Mouse (Mus musculus) embryonic facial prominence, embryonic 14.5 days (tissue): ENCODE data around the gene Thsd7b. TPM values are rescaled to one million over a fixed set of nuclear protein-coding genes. Genes with fewer than 3 reads are reported as not detected.
"Not testable (repeated sequence)": the region's sequence is repeated elsewhere in the genome, so short reads cannot be mapped to it uniquely, and the experiment has no call there.

Source experiments
- ATAC-seq: fragments of 200-750 bp; cut with Nextera tagmentation; 2 replicates; pipeline ENCODE4 v1.8.0; 2017; ENCODE audit warnings: low read depth, moderate number of reproducible peaks, moderate TSS enrichment
- DNase-seq: peaks from one replicate; pipeline ENCODE4 v3.0.0-alpha.2; 2015; ENCODE audit warnings: low spot score
- H3K27ac ChIP-seq: fragments of 300-500 bp; sonication (generic); replicated peaks from 2 replicates; pipeline ENCODE4 v1.5.1; 2014; ENCODE audit warnings: low read depth, mild to moderate bottlenecking, low read length, moderate library complexity
- H3K27me3 ChIP-seq: fragments of 300-500 bp; sonication (generic); replicated peaks from 2 replicates; pipeline ENCODE4 v1.6.1; 2014; ENCODE audit warnings: low read length; ENCODE audit not compliant: control insufficient read depth, insufficient read depth
- H3K36me3 ChIP-seq: fragments of 300-500 bp; sonication (generic); 2 replicates; pipeline ENCODE4 v1.6.1; 2014; ENCODE audit warnings: low read length, mixed read lengths; ENCODE audit not compliant: control insufficient read depth, insufficient read depth
- H3K4me1 ChIP-seq: fragments of 300-500 bp; sonication (generic); 2 replicates; pipeline ENCODE4 v1.6.1; 2014; ENCODE audit warnings: antibody characterized with exemption, low read length; ENCODE audit not compliant: control insufficient read depth, insufficient read depth
- H3K4me2 ChIP-seq: fragments of 300-500 bp; sonication (generic); 2 replicates; pipeline ENCODE4 v1.6.1; 2014; ENCODE audit warnings: low read depth, mild to moderate bottlenecking, low read length, moderate library complexity, mixed read lengths
- H3K4me3 ChIP-seq: fragments of 300-500 bp; sonication (generic); 2 replicates; pipeline ENCODE4 v1.5.1; 2014; ENCODE audit warnings: low read depth, mild to moderate bottlenecking, low read length
- H3K9ac ChIP-seq: fragments of 300-500 bp; sonication (generic); 2 replicates; pipeline ENCODE4 v1.6.1; 2014; ENCODE audit warnings: low read depth, mild to moderate bottlenecking, low read length, moderate library complexity, mixed read lengths
- H3K9me3 ChIP-seq: fragments of 300-500 bp; sonication (generic); 2 replicates; pipeline ENCODE4 v1.6.1; 2016; ENCODE audit warnings: low read length; ENCODE audit not compliant: control insufficient read depth
- WGBS: fragments of 180-500 bp; shearing (Covaris S2); extraction: QIAGEN DNeasy Blood & Tissue Kit; methylation state at CpG from one replicate; pipeline ENCODE4 v1.1.7; 2014; 5-methylcytosine and 5-hydroxymethylcytosine counted together
- polyA plus RNA-seq: library from polyadenylated mRNA; unstranded; fragments of >200 nt; fragmentation: Nextera tagmentation; extraction: Ambion mirVana; gene quantifications from 2 replicates; pipeline ENCODE4 v1.2.1, GENCODE M21; 2014

Thsd7b gene
- polyA plus RNA-seq, 1 experiment from 2014 or later, result 6.7 TPM

GRCm38 (mm10) chr1:129947026-129947425 is 673.9 kb downstream of the Thsd7b start:
- Histone ChIP-seq H3K9ac (no peak overlapping the region), H3K36me3 (no peaks in the 10 kb centered on the region), H3K4me1 (no peaks in the 10 kb centered on the region), H3K4me2 (no peak overlapping the region), H3K4me3 (no peak overlapping the region), H3K27me3 (no peaks in the 10 kb centered on the region), H3K27ac (no peak overlapping the region), H3K9me3 (no peaks in the 10 kb centered on the region)
- ATAC-seq, result no peak
- DNase-seq, result no peak
- 52% methylated on average over 4 of the region's 4 CpGs for WGBS

DNA sequence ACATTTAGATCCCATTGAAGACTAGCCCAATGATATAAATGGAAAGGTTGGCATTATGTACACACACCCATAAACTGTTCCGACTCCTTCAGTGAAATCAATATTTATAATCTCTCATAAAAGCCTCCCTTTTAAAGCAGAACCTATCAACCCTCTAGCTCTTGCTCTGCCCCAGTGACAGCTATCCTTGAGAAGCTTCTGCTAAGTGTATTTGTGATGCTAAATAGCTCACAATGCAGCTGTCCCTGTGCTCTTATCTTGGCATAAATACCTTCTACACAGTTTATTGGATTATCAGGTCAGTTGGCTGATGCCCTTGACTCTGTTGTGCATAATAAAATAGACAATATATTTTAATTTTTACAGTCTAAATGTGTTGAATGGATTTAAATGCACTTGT is 682.4 kb downstream of the Thsd7b start:
- no peaks in the 10 kb centered on the region for H3K4me1 ChIP-seq
- no peaks in the 10 kb centered on the region for H3K36me3 ChIP-seq
- DNase-seq (no peak), ATAC-seq (no peak)
- 62% methylated on average over 1 of the region's 1 CpGs for WGBS
- no peaks in the 10 kb centered on the region for H3K27me3 ChIP-seq
- H3K27ac ChIP-seq, result no peak overlapping the region
- H3K4me3 ChIP-seq, result no peak overlapping the region
- H3K4me2 ChIP-seq, result no peak overlapping the region
- H3K9me3 ChIP-seq, result no peaks in the 10 kb centered on the region
- H3K9ac ChIP-seq, result no peak overlapping the region

DNA sequence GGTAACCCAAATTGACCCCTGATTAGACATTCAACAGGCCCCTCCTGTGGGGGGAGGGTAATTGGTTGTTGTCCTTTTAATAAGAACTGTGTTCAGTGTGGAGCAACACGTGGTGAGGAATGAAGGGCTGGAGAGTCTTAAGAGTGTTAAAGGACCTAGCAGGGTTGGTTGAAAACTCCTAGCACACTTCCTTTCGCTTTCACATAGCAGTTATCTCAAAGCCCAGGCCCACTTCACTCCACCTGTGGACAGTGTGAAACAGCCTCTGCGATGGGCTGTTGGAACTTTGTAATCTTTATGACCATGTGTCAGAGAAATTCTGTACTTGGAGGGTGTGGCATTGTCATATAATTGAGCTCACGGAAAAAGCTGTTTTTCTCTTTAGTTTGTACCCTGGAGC is 683.5 kb downstream of the Thsd7b start:
- ATAC-seq (no peak), DNase-seq (no peak)
- WGBS, result 57% methylated on average over 4 of the region's 4 CpGs
- H3K4me2 ChIP-seq, result no peak overlapping the region
- H3K9ac ChIP-seq, result no peak overlapping the region
- H3K9me3 ChIP-seq, result no peaks in the 10 kb centered on the region
- H3K4me3 ChIP-seq, result no peak overlapping the region
- H3K36me3 ChIP-seq, result no peaks in the 10 kb centered on the region
- H3K27me3 ChIP-seq, result no peaks in the 10 kb centered on the region
- H3K27ac ChIP-seq, result no peak overlapping the region
- H3K4me1 ChIP-seq, result no peaks in the 10 kb centered on the region

GRCm38 (mm10) chr1:129959352-129959751 is 686.2 kb downstream of the Thsd7b start:
- not testable (repeated sequence) for H3K4me2 ChIP-seq, H3K4me3 ChIP-seq, H3K27me3 ChIP-seq, DNase-seq, H3K36me3 ChIP-seq, H3K9me3 ChIP-seq, H3K4me1 ChIP-seq, H3K9ac ChIP-seq, H3K27ac ChIP-seq, ATAC-seq
- 68% methylated on average over 2 of the region's 2 CpGs for WGBS

DNA sequence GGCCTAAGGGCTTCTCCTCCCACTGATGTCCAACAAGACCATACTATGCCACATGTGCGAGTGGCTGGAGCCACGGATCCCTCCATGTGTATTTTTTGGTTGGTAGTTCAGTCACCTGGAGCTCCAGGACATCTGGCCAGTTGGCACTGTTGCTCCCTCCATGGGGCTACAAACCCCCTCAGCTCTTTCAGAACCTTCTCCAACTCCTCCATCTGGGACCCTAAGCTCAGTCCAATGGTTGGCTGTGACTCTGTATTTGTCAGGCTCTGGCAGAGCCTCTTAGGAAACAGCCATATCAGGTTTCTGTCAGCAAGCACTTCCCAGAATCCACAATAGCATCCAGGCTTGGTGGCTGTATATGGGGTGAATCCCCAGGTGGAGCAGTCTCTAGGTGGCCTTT is 690.1 kb downstream of the Thsd7b start:
- no peak overlapping the region for H3K4me3 ChIP-seq
- DNase-seq (no peak), ATAC-seq (no peak)
- H3K4me1 ChIP-seq, result no peaks in the 10 kb centered on the region
- H3K27ac ChIP-seq, result no peak overlapping the region
- WGBS, result 87% methylated on average over 2 of the region's 2 CpGs
- no peaks in the 10 kb centered on the region for H3K9me3 ChIP-seq
- no peak overlapping the region for H3K4me2 ChIP-seq
- H3K27me3 ChIP-seq, result no peaks in the 10 kb centered on the region
- H3K9ac ChIP-seq, result no peak overlapping the region
- no peaks in the 10 kb centered on the region for H3K36me3 ChIP-seq

GRCm38 (mm10) chr1:129989247-129989646 is 716.1 kb downstream of the Thsd7b start:
- H3K27ac ChIP-seq, H3K27me3 ChIP-seq, H3K4me1 ChIP-seq, H3K9me3 ChIP-seq, H3K9ac ChIP-seq, H3K36me3 ChIP-seq, H3K4me3 ChIP-seq, H3K4me2 ChIP-seq, ATAC-seq, DNase-seq: not testable (repeated sequence)

DNA sequence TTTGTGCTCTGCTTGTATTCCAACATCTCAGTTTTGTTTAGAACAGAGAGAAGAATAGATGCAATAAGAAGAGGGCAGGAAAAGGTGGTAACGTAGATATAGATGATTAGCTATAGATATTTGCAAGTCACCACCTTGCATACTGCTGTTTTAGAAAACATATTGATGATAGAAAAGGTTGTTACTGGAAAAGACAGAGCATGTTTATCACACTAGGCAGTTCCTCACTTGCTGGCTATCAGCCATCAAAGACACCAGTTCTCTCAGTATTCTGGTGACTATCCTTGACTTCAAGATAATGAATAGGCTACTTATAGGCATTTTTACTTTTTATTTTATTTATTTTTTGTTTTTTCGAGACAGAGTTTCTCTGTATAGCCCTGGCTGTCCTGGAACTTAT is 717.7 kb downstream of the Thsd7b start:
- H3K27ac ChIP-seq, result no peak overlapping the region
- no peaks in the 10 kb centered on the region for H3K27me3 ChIP-seq
- DNase-seq (no peak), ATAC-seq (no peak)
- no peak overlapping the region for H3K4me3 ChIP-seq
- WGBS, result 75% methylated on average over 2 of the region's 2 CpGs
- H3K4me1 ChIP-seq, result no peaks in the 10 kb centered on the region
- H3K9me3 ChIP-seq, result no peaks in the 10 kb centered on the region
- H3K36me3 ChIP-seq, result no peaks in the 10 kb centered on the region
- H3K4me2 ChIP-seq, result no peak overlapping the region
- H3K9ac ChIP-seq, result no peak overlapping the region

DNA sequence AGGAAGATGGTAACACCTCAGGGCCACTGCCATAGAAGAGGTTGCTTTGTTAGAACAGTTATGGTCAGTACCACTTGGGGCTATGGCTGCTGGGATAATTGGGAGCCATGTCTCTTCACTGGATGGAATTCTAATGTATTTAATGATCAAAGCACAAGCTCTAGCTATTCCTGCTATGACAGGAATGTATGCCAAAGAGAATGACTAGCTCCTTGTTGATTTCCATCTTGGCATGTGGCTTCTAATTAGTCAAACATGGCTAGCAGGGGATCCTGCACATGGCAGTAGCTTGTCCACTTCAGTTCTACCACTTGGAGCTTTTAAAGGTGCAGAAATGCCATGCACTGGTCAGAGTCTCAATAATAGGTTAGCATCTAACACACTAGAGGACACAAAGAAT is 781.9 kb downstream of the Thsd7b start:
- Histone ChIP-seq H3K36me3 (no peaks in the 10 kb centered on the region), H3K9ac (no peak overlapping the region), H3K27ac (no peak overlapping the region), H3K9me3 (no peaks in the 10 kb centered on the region), H3K4me3 (no peak overlapping the region), H3K4me1 (no peaks in the 10 kb centered on the region), H3K4me2 (no peak overlapping the region), H3K27me3 (no peaks in the 10 kb centered on the region)
- ATAC-seq, result no peak
- DNase-seq, result no peak

DNA sequence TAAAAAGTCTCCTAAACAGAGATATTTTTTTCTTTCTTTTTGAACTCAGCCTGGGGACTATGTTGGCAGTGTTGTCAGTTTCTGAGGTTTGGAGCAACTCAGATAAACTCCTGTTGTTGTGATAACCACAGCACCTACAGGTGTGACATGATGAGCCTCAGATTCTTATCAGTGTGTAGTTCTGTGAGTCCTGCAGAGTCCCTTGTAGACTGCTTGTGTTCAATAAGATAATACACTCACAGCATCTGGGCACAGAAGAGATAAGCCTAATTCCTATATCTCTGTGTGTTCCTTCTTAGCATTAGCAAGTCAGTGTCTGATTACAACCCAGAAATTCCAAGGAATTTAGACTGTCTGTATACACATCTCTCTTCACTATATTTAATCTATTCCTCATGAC is 789.0 kb downstream of the Thsd7b start:
- no peaks in the 10 kb centered on the region for H3K27me3 ChIP-seq
- no peak overlapping the region for H3K4me2 ChIP-seq
- H3K4me1 ChIP-seq, result no peaks in the 10 kb centered on the region
- H3K27ac ChIP-seq, result no peak overlapping the region
- no peaks in the 10 kb centered on the region for H3K9me3 ChIP-seq
- H3K4me3 ChIP-seq, result no peak overlapping the region
- no peaks in the 10 kb centered on the region for H3K36me3 ChIP-seq
- ATAC-seq (no peak), DNase-seq (no peak)
- H3K9ac ChIP-seq, result no peak overlapping the region
